Mouse (Mus musculus) T-cell, adult 2 months (primary cell): ENCODE measurements around the gene Eefsec.

ENCODE experiments used
- DNase-seq: peaks from one replicate; pipeline ENCODE4 v3.0.0; 2022; ENCODE audit warnings: low spot score

The Eefsec gene

DNA sequence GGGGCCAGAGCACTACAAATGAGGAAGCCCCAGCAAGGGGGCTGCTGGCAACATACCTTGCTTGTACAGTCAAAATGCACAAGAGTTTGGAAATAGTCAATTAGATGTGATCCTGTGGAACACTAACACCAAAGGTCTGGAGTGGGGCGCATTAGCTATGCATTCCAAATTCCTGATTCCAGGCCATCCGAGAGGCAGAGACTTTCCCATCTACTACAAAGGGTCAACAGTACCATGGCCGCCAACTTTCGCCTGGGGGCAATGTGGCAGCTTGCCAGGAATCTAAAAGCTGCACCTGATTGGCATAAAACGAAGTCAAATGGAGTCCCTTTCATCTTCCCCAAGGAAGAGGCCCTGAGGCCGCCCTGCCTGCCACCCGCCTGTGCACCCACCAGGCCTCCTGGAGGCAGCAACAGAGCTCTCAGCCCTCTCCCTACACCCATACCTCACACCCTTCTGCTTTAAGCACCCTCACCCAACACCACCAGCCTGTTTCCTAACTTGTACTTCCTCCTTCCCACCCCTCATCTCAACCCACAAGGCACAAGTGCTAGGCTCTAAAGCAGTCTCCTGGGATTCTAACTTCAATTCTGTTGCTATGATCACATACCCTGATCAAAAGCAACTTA is 30.1 kb downstream of the Eefsec start:
- DNase-seq = no peak

DNA sequence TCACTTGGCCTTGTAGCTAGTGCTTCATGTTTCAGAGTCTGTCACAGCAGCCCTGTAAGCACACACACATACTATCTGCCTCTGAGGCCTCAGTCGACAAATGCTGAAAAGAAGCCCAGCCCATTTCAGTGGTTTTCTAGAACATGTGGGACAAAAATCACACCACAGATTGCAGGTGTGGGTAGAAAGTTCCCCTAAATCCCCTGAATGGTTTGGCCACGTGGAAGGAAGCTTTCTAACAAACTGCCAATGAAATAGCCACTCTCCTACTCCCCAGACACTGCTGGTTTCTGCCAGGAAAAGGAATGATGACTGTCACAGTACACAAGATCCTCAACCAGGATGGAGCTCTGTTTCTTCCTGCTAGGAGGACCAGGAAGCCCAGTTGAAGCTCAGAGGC is 33.7 kb downstream of the Eefsec start:
- DNase-seq = peak; percentile 1

DNA sequence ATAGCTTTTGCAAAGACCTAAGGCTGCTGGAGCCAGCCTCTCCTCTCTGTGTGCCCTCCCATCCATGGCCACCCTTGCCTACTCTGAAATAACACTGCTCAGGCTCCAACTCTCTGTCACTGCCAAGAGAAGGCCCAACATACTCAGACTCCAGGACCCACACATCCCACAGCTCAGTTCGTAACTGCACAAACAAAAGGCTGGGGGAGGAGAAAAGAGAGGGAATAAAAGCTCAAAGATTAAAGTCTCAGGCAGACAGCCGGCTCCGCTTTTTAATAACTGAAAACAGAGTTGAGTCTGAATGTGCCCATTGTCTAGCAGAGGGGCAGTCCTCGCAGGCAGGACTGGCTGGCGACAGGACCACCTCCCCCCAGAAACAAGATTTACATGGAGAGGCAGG is 36.8 kb downstream of the Eefsec start:
- DNase-seq = no peak

DNA sequence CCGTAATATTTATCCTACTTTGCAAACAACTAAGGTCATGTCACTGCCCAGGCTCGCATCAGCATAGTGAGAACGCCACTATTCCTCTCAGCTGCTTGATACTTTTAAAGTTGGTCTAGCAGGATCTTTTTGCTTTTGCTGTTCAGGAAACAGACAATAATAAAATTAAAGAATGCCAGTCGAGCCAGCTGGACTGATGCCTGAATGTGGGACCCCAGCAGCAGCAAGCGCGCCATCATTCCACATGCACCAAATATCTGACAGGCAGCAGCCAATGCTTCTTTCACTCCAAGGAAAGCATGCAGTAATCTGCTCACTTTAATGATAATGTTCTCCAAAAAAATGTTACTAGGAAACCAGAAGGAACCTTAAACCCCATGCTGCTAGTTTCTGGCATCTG is 45.9 kb downstream of the Eefsec start:
- DNase-seq = no peak

DNA sequence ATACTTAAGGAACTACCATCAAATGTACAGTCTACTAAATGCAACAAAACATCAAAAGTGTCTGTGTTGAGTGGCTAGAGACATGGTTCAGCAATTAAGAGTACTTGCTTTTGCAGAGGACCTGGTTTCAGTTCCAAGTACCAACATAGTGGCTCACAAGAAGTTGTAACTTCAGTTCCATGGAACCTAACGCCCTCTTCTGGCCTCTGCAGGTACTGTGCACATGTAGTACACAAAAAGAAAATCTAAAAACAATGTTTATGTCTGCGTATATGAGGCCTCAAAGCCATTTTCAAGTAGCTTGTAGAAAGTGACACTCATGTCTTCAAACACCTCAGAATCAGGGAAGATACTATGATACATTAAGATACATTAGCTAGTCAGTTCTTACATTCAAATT is 48.4 kb downstream of the Eefsec start:
- no peak for DNase-seq

DNA sequence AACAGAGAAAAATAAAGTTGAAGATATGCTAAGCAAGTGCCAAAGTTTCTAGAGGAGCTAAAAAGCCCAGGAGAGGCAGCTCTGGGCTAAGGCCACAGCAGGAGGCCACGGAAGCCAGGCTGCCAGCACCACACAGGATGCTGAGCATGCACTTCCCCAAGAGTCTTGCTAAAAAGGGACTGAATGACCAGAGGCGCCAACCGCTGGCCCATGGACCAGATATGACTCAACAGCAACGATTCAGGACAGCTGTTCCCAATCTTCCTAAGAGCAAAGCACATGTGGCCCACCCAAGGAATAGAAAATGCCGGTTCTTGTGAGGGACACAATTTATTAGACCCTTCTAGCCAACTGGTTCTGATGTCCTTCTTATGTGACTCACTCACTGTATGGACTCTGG is 57.4 kb downstream of the Eefsec start:
- no peak for DNase-seq

DNA sequence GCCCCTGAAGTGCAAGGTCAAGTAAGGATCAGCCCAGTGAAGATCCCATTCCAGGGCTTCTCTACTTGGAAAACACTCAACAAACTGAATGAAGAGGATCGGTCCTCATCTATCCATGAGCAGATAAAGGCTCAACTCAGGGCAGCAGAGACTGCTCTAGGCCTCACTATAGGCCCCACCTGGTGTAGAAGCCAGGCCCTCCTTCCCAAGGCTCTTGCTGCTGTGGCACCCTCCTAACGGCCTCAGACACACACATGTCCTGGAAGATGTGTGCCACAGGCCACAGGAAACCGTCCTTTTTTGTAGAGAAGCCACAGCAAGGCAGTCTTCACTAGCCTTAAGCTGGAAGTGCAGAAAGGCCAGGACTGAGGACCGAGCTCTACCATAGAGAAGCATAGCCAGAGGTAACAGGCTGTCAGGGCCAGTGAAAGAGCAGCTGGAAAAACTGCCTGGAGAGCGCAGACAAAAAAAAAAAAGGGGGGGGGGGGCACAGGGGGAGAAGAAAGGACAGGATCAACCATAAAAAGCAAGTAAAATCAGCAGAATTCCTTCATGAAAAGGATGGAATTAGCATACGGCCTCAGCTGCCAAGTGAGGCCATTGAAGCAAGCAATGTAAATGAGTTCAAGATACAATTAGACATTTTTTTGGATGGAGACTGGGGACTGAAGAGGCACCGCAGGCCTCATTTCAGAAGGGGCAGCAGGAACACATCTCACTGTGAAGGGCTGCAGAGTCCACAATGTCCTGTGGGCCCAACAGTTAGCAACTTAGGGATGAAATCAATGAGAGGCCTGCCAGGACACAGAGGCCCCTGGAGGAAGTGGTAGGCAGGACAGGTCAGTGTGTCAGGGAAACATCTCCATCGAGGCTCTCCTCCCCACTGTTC is 58.3 kb downstream of the Eefsec start:
- no peak for DNase-seq

DNA sequence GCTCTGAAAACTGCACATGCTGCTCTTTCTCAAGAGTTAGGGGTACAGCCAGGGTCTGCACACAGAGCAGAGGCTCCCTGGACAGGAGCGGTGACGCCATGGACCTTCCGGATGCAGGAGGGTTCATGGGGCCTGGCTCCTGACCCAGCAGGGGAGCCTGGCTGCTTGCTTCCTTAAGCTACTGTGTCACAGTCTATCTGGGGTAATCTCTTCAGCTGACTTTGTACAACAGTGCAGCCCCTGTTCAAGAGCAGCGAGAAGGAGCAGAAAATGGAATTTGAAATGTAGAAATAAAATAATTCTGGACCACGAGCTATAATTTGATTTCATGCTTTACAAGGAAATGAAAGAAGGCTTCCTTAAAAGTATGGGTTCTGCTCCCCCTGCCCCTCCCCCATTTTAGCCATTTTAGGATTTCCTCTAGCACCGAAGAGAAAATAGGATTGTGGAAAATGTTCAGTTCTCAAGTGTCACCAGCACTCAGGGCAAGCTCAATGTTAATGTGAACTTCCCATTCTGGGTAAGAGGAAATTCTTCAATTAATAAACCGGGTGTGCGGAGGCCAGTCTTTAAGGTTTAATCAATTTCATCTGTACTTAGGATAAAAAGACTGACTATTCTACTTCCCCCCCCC is 61.8 kb downstream of the Eefsec start:
- DNase-seq = no peak

DNA sequence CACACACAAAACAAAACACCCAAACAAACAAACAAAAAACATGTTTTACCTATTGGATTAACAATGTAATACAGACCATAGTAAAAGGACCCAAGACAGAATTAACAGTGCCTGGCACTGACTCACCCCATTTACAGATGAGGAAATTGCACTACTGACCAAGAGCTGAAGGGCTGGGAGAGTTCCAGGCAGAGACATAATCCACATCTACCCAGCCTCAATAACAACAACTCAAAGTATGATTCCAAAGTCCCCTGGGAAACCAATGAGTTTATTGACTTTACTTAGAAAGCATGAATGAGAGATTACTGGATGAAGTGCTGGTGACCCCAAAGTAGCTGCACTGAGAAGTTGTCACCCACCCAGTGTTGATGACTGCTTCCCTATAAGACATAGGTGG is 62.6 kb downstream of the Eefsec start:
- DNase-seq = no peak

DNA sequence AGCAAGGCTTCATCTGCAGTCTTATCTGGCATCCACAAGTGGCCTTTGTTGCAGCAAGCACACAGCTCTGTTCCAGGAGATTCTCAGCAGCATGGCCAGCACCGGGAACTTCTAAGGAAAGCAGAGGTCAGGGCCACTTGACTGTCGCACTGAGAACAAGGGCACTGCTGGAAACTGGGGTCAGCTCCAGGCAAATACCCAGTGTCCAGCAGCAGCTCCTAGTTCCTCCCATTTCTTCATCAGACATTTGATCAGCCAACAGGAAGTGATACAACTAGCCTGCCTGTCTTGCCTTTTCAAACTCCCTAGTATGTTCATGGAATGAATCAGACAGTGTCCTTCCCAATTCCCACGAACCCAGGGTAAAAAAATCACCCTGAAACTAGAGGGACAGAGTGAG is 66.6 kb downstream of the Eefsec start:
- no peak for DNase-seq

DNA sequence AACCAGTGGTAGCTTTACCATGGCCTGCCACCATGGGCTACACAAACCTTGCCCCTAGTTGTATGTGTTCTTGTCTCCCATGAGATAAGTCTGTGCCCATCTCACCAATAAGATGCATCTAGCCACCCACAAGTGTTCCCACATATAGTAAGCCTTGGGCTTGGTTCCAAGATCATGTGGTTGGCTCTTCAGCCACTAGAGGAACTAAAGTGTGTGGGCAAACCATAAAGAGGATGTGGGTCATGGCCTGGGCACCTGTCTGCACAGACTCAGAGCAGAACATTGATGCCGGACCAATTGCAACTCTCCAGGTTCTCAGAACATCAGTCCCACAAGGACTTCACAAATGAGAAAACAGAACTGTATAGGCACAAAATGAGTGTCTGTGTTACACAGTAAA is 67.5 kb downstream of the Eefsec start:
- DNase-seq = peak; percentile 13

DNA sequence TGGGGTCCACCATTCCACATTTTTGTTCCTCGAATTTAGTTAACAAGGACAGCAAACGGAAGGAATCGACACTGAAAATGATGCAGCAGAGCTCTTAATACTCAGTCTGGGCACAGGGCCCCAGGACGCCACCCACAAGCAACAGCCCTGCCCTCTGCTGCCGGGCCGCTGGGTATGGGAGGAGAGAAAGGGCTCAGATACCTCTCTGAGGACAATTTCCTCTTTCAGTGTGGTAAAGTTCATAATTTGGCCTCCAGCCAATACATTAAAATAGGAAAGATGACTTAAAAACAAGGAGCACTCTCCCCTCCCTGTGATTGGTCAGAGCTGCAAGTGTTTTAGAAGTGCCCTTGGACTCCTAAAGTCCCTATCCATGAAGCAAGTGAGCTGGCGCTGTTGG is 72.1 kb downstream of the Eefsec start:
- no peak for DNase-seq

DNA sequence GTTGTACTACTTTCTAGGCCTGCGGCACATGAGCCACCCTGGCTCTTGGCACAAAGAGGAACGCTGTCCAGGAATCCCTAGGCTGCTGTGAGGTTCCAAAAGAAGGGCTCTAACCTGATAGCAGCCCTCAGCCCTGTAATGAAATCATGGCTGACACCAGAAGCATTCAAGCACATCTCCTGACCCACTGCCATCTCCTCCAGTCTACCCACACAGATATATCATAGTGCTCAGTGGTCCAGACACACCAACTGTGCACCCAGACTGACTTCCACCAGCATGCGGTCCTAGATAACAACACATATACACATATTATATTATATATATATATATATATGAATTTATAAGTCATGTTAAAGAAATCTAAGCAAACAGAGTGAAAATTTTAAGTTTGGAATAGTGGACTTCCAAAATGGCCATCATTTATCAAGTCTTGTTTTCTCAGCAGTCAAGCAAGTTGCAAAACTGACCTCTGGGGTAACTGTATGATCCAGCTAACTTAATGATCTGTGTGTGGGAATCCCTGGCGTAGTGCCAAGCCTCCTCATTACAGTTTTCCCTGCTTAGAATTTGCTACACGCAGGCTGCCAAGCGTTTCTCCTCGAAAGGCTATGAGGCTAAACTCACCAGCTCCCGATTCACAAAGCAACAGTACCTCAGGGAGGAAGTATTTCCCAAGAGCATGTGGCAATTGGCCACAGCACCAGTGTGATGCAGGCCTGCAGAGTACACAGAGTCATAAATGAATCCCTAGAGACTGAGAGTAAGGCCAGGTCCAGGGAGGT is 76.3 kb downstream of the Eefsec start:
- DNase-seq = no peak

DNA sequence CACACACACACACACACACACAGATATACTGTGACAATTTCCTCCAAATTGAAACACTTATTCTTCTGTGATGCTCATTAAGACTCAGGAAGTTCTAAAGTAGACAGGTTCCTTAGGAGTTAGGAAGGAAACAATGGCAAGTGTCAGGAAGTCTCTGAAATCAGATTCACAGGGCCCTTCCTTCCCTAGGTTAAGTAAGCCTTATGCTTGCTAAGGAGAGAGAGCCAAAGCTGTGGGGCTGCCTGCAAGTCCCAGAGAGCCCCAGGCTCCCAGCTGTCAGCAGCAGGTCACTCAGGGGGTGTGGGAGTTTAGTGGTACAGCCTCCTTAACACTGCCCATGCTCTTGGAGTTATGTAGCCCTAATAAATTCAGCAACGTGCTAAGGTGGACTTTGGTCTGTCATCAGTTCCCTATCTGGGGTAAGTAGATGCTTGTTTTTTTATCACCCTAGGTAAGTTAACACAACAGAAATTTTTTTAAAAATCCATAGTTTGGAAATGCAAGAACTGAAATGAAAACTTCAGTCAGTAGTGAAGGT is 82.8 kb downstream of the Eefsec start:
- no peak for DNase-seq

DNA sequence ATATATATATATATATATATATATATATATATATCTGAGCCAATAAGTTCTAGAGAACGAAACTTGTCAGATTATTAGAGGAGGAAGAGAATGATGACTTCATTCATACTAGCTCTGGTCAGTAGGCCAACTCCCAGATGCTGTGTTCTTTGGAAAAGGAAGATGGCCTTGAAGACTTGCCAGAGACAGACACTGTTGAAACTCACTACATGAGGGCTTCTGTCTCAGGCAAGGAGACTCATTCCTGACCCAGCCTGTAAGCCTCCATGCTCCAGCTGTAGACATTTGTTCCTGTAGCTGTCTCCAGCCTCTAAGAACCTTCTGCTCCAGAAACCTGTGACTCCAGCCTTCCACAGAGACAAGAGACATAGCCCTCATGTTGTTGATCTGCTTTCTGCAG is 85.2 kb downstream of the Eefsec start:
- DNase-seq = no peak

DNA sequence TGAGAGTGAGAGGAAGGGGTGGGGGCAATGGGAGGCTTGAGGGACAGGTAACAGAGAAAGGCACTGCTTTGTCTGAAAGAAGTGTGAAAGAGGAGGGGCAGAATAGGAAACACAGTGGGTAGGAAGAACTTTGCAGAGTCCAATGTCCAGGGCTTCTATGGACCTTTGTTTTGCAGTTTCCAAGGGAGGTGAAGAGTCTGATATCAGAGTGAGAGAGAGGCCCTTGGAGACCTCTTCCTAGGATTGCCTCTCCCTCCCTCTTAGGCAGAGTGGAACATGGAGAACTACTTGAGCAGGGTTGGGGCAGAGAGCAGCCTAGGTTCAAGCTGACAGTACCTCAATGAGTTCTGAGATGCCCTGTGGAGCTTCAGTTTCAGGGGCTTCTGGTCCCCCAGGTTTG is 88.1 kb downstream of the Eefsec start:
- no peak for DNase-seq

DNA sequence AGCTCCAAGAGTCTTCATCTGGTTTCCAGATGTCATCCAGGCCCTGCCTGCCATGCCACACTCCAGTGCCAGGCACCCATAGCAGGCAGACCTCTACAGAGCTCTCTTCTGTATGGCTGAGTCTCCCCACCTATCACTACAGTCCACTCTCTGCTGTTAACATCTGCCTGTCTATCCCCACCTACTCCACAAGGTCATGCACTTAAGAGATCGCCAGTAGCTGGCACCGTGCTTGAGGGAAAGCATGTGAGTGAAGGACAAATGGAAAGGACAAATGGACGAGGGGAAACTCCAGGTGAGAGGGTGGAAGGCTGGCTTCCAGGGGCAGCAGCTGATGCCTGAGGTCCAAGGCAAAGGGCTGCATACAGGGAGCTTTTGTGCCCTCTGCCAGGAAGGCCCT is 90.5 kb downstream of the Eefsec start:
- DNase-seq = no peak

DNA sequence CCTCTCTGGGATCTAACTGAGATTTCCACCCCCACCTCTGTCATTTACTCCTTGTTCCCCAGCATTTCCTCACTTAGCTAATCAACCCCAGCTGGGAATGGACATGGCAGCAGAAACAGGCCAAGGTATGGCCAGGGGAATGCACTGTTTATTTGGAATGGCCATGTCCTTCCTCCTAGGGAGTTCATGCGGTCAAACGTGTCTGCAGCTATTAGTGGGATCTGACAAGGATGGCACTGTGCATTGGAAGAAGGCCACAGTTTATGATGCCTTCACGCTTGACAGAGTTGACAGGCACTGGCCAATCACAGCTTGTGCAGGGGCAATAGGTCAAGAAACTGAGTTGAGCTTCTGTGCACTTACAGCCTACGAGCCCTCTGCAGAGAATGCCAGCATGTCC is 93.8 kb downstream of the Eefsec start:
- DNase-seq = no peak

DNA sequence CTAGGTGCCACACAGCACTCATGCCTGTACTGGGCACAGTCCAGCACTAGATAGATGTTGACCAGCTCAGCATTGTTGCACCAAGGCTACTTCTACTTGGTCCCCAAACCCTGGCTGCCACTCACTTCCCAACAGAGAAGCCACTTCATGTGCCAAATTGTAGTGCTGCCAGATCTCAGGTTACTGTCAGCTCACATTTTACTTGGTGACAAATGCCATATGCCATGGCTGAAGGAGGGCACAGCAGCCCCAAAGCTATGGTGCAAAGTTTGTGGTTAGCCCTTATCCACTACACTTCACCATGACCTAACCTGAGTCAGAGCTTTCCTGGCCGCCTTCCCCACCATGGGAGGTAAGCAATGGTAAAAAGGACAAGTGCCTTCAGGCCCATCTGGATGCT is 99.6 kb downstream of the Eefsec start:
- no peak for DNase-seq

DNA sequence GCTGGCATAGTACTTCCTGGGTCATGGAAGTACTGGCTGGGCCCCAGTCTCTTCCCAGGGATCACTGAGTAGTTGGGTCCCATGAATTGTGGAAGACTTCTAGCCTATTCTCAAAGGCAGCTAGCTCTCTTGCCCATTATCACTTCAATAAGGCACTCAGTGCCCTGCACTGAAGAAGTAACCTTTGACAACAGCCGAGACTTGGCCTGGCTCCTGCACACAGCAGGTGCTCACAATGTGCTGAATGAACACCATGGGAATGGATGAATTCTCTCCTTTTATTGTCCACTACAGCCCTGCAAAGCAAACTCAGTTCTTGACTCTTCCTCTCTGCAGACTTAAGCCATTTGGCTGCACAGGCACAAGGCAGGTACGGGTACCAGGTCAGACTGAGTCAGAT is 101.0 kb downstream of the Eefsec start:
- DNase-seq = no peak

DNA sequence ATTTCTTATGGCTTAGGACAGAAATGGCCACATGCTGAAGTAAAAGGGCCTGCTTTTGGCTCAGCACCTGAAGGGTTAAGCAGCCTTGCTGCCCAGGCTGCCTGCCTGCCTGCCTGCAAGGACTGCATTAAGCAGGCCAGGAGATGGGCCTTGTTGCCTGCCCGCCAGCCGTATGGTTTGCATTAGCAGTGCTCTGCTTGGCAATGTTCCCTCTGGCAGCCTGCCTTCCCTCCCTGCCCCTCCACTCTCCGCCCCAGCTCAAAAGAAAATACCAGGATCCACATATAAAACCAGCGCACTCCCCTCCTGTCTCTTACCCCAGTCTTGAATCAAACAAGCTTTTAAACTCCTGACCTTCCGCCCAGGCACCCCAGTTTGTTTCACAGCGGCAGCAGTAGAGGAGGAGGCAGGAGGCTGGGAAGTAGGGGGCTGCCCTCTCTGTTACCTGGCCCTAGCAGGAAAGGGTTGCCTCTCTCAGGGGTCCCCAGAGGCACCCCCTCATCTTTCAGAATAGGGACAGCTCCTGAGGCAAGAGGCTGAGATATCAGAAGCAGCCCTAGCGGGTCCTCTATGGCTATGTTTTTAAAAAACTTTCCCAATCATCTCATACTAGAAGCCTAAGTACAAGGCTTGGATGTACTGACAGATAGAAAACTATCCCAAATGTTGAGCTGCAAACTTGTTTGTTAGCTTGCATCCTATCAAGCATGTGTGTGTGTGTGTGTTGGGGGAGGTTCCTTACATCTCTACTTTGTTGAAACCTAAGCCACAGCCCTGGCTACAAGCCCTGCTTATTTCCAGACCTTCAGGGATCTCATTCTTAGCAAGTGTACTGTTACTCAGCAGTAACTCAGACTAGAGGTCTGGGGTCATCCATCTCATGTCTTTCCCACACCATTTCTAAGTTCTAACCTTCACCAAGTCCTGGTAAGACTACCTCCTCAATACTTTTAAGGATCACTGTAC is 102.6 kb downstream of the Eefsec start:
- DNase-seq = no peak
